Mouse (Mus musculus) forebrain, embryonic 15.5 days (tissue): Measurements from ENCODE around the gene Erlec1. TPM values are rescaled to one million over a fixed set of nuclear protein-coding genes. Genes with fewer than 3 reads are reported as not detected.

Experiments
- ATAC-seq: fragments of 200-750 bp; cut with Nextera tagmentation; replicated peaks from 2 replicates; pipeline ENCODE4 v1.8.0; 2017; ENCODE audit warnings: mild to moderate bottlenecking, moderate TSS enrichment, moderate library complexity
- H3K27ac ChIP-seq: fragments of 300-500 bp; sonication (generic); replicated peaks from 2 replicates; pipeline ENCODE4 v1.5.1; 2015; ENCODE audit warnings: mild to moderate bottlenecking, inconsistent platforms
- H3K27me3 ChIP-seq: fragments of 300-500 bp; sonication (generic); 2 replicates; pipeline ENCODE4 v1.6.1; 2015; ENCODE audit warnings: inconsistent platforms
- H3K36me3 ChIP-seq: fragments of 300-500 bp; sonication (generic); 2 replicates; pipeline ENCODE4 v1.6.1; 2015; ENCODE audit warnings: mild to moderate bottlenecking, inconsistent platforms
- H3K4me1 ChIP-seq: fragments of 300-500 bp; sonication (generic); 2 replicates; pipeline ENCODE4 v1.6.1; 2015; ENCODE audit warnings: inconsistent platforms
- H3K4me2 ChIP-seq: fragments of 300-500 bp; sonication (generic); replicated peaks from 2 replicates; pipeline ENCODE4 v1.6.1; 2015; ENCODE audit warnings: mild to moderate bottlenecking, inconsistent platforms
- H3K4me3 ChIP-seq: fragments of 300-500 bp; sonication (generic); 2 replicates; pipeline ENCODE4 v1.5.1; 2015; ENCODE audit warnings: mild to moderate bottlenecking, inconsistent platforms
- H3K9ac ChIP-seq: fragments of 300-500 bp; sonication (generic); replicated peaks from 2 replicates; pipeline ENCODE4 v1.6.1; 2015; ENCODE audit warnings: mild to moderate bottlenecking, inconsistent platforms
- H3K9me3 ChIP-seq: fragments of 300-500 bp; sonication (generic); 2 replicates; pipeline ENCODE4 v1.6.1; 2016; ENCODE audit warnings: inconsistent platforms
- WGBS: fragments of 180-500 bp; shearing (Covaris S2); methylation state at CpG from one replicate; pipeline ENCODE4 v1.1.7; 2015; ENCODE audit warnings: mixed read lengths; 5-methylcytosine and 5-hydroxymethylcytosine counted together
- polyA plus RNA-seq: library from polyadenylated mRNA; unstranded; fragments of >200 nt; fragmentation: Nextera tagmentation; extraction: Ambion mirVana; gene quantifications from 2 replicates; pipeline ENCODE4 v1.2.1, GENCODE M21; 2015

The Erlec1 gene
- polyA plus RNA-seq, 1 experiment from 2014 or later = 9.3 TPM

DNA sequence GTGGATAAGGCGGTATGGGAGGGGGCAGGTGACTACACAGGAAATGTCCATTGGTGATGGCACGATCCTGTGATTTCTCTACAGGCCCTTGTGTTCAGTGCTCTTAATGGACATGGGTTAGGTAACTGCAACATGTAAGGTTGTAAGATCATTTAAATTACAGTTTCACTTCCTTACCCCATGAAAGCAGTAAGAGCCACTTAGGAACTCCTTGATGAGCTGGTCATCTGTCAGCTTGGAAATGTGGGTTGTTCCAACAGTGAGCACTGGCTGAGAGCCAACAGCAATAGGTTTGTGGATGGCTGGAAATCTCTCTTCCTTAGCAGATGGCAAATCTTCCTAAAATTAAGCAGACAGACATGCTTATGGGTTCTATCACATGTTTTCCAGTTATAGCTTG lies 10.6 kb downstream of the Erlec1 start:
- H3K9me3 ChIP-seq = no peaks in the 10 kb centered on the region
- no peaks in the 10 kb centered on the region for H3K27me3 ChIP-seq
- ATAC-seq = no peak
- H3K4me3 ChIP-seq = no peak overlapping the region
- no peak overlapping the region for H3K4me2 ChIP-seq
- H3K36me3 ChIP-seq = peaks cover 65% of the 10 kb centered on the region
- WGBS = 98% methylated on average over 2 of the region's 2 CpGs
- no peak overlapping the region for H3K27ac ChIP-seq
- no peaks in the 10 kb centered on the region for H3K4me1 ChIP-seq
- H3K9ac ChIP-seq = no peak overlapping the region

DNA sequence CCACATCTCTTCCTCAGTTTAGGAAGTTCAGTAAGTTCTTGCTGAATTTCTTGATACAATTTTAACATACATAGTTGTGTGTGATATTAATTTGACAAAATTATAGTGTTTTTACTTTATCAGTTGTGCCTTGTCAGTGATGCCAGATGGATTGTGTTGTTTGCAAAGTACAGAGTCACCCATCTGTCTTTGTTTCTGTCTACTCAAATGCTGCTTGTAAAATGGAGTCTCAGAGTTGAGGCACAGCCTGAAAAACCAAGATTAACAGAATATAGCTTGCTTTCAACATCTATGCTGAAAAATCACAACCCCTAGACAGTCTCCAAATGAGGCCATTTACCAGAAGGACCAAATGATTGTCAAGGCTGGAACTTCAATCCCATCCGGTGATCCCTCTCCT lies 25.6 kb downstream of the Erlec1 start:
- no peak for ATAC-seq
- H3K4me3 ChIP-seq = no peak overlapping the region
- H3K27ac ChIP-seq = no peak overlapping the region
- H3K36me3 ChIP-seq = peaks cover 29% of the 10 kb centered on the region
- H3K9me3 ChIP-seq = no peaks in the 10 kb centered on the region
- no peak overlapping the region for H3K9ac ChIP-seq
- H3K4me1 ChIP-seq = no peaks in the 10 kb centered on the region
- no peaks in the 10 kb centered on the region for H3K27me3 ChIP-seq
- H3K4me2 ChIP-seq = no peak overlapping the region
- 100% methylated on average over 1 of the region's 1 CpGs for WGBS

DNA sequence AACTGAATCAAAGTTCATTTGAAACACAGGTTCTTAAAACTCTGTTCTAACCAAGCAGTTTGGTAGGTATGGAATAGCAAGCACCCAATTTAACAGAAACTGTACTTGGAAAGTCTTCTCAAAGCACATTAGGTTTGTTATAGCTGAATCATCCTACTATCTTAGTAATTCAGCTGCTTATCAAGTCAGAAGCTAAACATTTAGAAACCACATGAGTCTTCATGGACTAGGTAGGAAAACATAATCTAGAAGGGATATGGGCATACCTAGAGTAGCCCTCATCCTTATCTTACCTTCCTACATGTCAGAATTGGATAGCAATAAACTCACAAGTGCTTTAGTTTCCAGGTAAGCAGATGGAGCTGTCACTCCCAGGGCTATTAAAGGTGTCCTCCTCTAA lies 26.1 kb downstream of the Erlec1 start:
- no peaks in the 10 kb centered on the region for H3K9me3 ChIP-seq
- H3K27ac ChIP-seq = no peak overlapping the region
- H3K4me1 ChIP-seq = no peaks in the 10 kb centered on the region
- H3K27me3 ChIP-seq = no peaks in the 10 kb centered on the region
- no peak overlapping the region for H3K9ac ChIP-seq
- ATAC-seq = no peak
- peaks cover 29% of the 10 kb centered on the region for H3K36me3 ChIP-seq
- no peak overlapping the region for H3K4me3 ChIP-seq
- H3K4me2 ChIP-seq = no peak overlapping the region

DNA sequence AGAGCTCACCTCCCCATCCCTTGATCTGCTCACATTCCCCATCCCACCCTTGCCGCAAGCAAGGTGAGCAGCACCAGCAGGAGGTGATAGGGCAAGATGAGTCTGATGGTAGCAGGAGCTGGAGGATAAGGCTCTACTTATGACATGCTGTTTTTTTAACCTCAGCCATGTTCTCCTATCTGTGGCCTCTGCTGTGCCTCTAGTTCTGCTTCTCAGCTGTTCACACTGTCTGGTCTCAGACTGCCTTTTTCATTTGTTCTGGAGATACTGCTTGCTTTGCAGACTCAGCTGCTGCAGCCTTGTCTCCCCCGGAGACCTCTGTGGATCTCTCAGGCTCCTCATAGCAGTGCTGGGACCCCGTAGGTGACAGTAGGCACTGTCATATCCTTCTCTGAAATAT lies 30.9 kb downstream of the Erlec1 start:
- Histone ChIP-seq H3K4me3 (no peak overlapping the region), H3K36me3 (peaks cover 11% of the 10 kb centered on the region; the same call in 1 of the 2 replicates), H3K27me3 (no peaks in the 10 kb centered on the region), H3K9ac (no peak overlapping the region), H3K9me3 (no peaks in the 10 kb centered on the region), H3K4me1 (no peaks in the 10 kb centered on the region), H3K27ac (no peak overlapping the region), H3K4me2 (no peak overlapping the region)
- 98% methylated on average over 3 of the region's 3 CpGs for whole genome bisulfite sequencing
- ATAC-seq = no peak

- Histone ChIP-seq H3K4me2 (no peak overlapping the region), H3K27ac (no peak overlapping the region), H3K27me3 (no peaks in the 10 kb centered on the region), H3K4me3 (no peak overlapping the region), H3K9me3 (no peaks in the 10 kb centered on the region), H3K9ac (no peak overlapping the region), H3K4me1 (no peaks in the 10 kb centered on the region), H3K36me3 (0 out of 2 replicates have a peak, but pooled peaks cover 2% of the 10 kb centered on the region)
- no peak for ATAC-seq
- 35% methylated on average over 1 of the region's 1 CpGs for WGBS
These were observed 33.5 kb downstream of the Erlec1 start for GRCm38 (mm10) chr11:30920641-30921040.

- 96% methylated on average over 3 of the region's 3 CpGs for WGBS
- no peak overlapping the region for H3K4me2 ChIP-seq
- no peaks in the 10 kb centered on the region for H3K9me3 ChIP-seq
- no peak overlapping the region for H3K9ac ChIP-seq
- H3K36me3 ChIP-seq = no peaks in the 10 kb centered on the region; the same call in 1 of the 2 replicates
- H3K4me1 ChIP-seq = no peaks in the 10 kb centered on the region
- ATAC-seq = no peak
- no peak overlapping the region for H3K4me3 ChIP-seq
- H3K27me3 ChIP-seq = no peaks in the 10 kb centered on the region
- H3K27ac ChIP-seq = no peak overlapping the region
These were observed 41.8 kb downstream of the Erlec1 start for GRCm38 (mm10) chr11:30912311-30912710.

DNA sequence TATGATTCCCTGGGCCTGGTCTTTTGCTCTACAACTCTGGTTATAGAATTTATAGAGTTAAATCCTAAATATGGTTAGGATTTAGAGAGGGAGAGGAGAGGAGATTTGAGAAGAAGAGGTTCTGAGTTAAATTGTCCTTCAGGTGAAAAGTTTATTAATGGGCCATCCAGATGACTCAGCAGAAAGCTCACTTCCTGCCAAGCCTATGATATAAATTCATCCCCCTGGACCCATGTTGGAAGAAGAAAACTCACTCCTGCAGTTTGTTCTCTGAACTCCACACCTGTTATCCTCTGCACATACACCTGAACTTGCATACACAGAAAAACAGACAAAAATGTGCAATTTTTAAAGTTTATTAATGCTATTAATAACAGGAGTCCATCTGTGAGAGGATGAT lies 54.8 kb downstream of the Erlec1 start:
- no peaks in the 10 kb centered on the region for H3K27me3 ChIP-seq
- H3K4me3 ChIP-seq = no peak overlapping the region
- no peaks in the 10 kb centered on the region for H3K36me3 ChIP-seq
- H3K4me2 ChIP-seq = no peak overlapping the region
- no peak for ATAC-seq
- H3K27ac ChIP-seq = no peak overlapping the region
- no peak overlapping the region for H3K9ac ChIP-seq
- H3K4me1 ChIP-seq = no peaks in the 10 kb centered on the region
- no peaks in the 10 kb centered on the region; the same call in 1 of the 2 replicates for H3K9me3 ChIP-seq

GRCm38 (mm10) chr11:30896201-30896600 lies 57.9 kb downstream of the Erlec1 start:
- H3K4me1 ChIP-seq = no peaks in the 10 kb centered on the region
- H3K9ac ChIP-seq = no peak overlapping the region
- 93% methylated on average over 1 of the region's 1 CpGs for WGBS
- ATAC-seq = no peak
- H3K27me3 ChIP-seq = no peaks in the 10 kb centered on the region
- H3K4me2 ChIP-seq = no peak overlapping the region
- no peak overlapping the region for H3K27ac ChIP-seq
- H3K36me3 ChIP-seq = no peaks in the 10 kb centered on the region
- H3K4me3 ChIP-seq = no peak overlapping the region
- no peaks in the 10 kb centered on the region for H3K9me3 ChIP-seq

- WGBS = 90% methylated on average over 2 of the region's 2 CpGs
- no peaks in the 10 kb centered on the region for H3K9me3 ChIP-seq
- H3K4me2 ChIP-seq = no peak overlapping the region
- H3K4me3 ChIP-seq = no peak overlapping the region
- no peaks in the 10 kb centered on the region for H3K36me3 ChIP-seq
- ATAC-seq = no peak
- no peak overlapping the region for H3K9ac ChIP-seq
- H3K4me1 ChIP-seq = peaks cover 5% of the 10 kb centered on the region; the same call in 1 of the 2 replicates
- no peaks in the 10 kb centered on the region for H3K27me3 ChIP-seq
- H3K27ac ChIP-seq = no peak overlapping the region
These were observed 66.0 kb downstream of the Erlec1 start for GRCm38 (mm10) chr11:30888153-30888552.

DNA sequence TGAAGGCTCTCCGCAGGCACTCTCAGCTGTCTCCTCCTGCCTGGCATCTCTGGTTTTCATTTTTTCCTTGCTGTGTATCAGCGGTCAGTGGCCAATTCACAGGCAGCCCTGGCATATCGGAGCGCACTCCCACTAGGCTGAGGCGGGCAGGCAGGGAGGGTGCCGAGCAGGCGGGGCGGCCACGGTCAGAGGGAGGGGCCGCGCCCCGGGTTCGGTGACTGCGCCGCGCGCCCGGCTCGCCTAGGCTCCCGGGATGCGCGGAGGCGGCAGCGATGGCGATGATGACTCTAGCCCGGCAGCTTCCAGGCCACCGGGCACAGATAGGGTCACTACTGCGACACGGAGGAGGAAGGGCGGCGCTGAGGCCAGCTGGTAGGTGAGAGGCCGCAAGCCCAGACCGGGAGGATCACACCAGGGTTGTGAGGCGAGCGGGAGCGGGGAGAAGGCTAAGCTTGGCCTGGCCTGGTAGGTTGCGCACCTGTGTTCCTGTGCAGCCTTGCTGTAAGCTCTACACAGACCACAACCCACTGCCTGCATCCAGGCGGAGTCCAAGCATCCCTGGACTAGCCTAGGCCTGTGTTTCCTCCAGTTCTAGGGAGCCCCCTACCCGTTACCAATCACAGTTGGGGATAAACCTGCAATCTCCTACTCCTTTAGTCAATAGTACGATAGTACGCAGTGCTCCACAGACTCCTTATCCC lies 68.8 kb downstream of the Erlec1 start, which contains the start of the genes Gpr75 and Asb3:
Gene Gpr75 (plus strand): TSS at position 188 of the 701 bp plus-strand sequence.
Gene Asb3 (plus strand): TSS at position 246 of the 701 bp plus-strand sequence.
- no peaks in the 10 kb centered on the region for H3K27me3 ChIP-seq
- peak; percentile 97 for ATAC-seq
- no peaks in the 10 kb centered on the region for H3K9me3 ChIP-seq
- peak within 1 kb of the TSS; percentile 70 for H3K27ac ChIP-seq
- H3K9ac ChIP-seq = peak within 1 kb of the TSS; percentile 92
- peak within 1 kb of the TSS; percentile 81 for H3K4me2 ChIP-seq
- H3K36me3 ChIP-seq = no peaks in the 10 kb centered on the region
- H3K4me3 ChIP-seq = peak within 1 kb of the TSS; percentile 77
- 2% methylated on average over 40 of the region's 41 CpGs for WGBS
- peaks cover 5% of the 10 kb centered on the region; the same call in 1 of the 2 replicates for H3K4me1 ChIP-seq

Other genes with a start within 250 kb of the Erlec1 start
- 17.8 and 20.4 TPM in 2 replicates for gene Psme4, start 182.6 kb downstream of the Erlec1 start, polyA plus RNA-seq
- gene Gpr75, start 69.0 kb downstream of the Erlec1 start, polyA plus RNA-seq = 3.2 and 4.2 TPM in 2 replicates
- 35.9 and 41.2 TPM in 2 replicates for gene Asb3, start 68.9 kb downstream of the Erlec1 start, polyA plus RNA-seq
- 24.3 and 27.8 TPM in 2 replicates for gene Chac2, start 32.0 kb upstream of the Erlec1 start, polyA plus RNA-seq
- gene Gm17332, start 228.1 kb upstream of the Erlec1 start, polyA plus RNA-seq = not detected in 2 replicates